Mouse (Mus musculus) spleen, adult 12 weeks (tissue): ENCODE data around the gene Apoa2.
"Not testable (repeated sequence)": the region's sequence is repeated elsewhere in the genome, so short reads cannot be mapped to it uniquely, and the experiment has no call there.

Source experiments
- DNase-seq: peaks from one replicate; pipeline ENCODE4 v3.0.0; 2022; ENCODE audit warnings: low spot score

Gene Apoa2

GRCm38 (mm10) chr1:171235791-171236190 lies 10.9 kb downstream of the Apoa2 start:
- DNase-seq = no peak

GRCm38 (mm10) chr1:171237438-171237837 lies 12.6 kb downstream of the Apoa2 start:
- DNase-seq = no peak

DNA sequence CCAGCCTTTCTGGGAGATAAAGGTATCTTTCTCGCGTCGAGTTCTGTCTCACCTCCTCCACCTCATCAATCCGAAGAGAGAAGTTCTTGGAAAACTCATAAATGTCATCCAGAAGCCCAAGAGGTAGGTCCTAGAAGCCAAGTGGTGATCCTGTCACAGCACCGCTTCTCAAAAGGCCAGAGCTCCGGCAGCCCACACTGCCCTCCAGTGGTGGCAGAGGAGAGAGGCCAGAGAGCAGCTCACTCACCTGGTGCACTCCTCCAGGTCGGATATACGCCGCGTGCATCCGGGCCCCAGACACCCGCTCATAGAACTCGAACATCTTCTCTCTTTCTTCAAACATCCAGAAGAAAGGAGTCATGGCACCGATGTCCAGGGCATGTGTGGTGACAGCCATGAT lies 13.6 kb downstream of the Apoa2 start:
- DNase-seq = peak; percentile 34

DNA sequence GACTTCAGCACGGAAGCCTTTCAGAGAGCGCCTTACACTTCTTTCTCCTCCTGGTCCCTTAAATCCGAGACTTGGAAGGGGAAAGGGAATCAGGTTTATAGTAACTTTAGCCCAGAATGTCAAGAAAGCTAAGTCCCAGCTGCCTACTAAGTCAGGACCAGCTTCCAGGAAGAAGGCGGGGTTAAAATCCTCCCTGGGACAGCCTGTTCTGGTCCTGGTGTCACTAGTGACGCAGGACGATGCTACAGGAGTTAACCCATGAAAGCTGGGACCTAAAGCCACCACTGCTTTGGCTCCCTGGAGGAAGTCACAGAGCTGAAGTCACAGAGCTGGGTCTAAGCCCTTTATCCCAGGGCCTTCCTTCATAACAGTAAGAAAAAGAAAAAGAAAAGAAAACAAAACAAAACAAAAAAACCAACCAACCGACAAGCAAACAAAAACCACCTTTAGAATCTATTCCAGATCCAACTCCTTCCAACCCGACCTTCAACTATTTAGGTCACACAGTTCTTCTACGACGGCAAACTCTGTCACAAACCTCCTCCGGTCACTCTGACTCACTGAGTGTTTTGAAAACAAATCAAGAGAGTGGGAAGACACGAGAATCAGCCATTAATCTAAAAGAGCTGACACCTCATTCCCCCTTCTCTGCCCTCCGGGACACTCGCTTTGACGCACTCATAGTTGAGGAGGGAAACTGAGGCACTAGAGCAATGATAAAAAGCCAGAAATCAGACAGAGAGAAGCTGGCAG lies 15.3 kb downstream of the Apoa2 start:
- no peak for DNase-seq

DNA sequence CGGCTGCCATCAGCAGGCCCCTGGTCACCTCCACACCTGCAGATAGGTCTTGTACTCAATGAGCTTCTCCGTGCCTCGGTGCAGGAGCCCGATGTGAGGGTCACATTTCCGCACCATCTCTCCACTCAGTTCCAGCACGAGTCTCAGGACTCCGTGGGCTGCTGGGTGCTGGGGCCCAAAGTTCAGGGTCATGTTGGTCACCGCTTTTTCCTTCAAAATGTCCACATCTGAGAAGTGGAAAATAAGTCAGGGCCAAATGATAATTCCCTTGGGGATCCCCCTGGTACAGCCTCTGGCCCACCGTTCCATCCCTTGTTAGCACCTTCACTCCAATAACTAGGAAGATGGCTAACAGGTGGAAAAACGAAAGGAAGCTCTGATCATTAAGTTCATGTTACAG lies 16.1 kb downstream of the Apoa2 start:
- DNase-seq = no peak

DNA sequence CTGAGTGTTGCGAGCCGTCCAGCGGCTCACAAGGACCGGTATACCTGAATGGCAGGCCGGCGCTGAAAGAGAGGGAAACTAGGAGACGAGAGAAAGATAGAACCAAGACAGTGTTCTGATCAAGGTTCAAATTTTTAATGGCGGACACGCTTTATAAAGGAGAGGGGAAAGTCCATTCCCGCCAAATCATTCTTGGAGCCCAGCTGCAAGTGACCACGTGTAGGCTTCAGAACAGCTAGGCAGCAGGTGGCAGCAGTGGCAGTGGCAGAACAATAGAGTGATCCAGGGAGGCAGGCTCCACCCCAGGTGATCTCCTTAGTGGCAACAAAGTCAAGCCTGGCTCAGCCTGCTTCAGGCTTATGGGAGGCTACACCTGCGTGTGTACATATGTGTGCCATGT lies 17.1 kb downstream of the Apoa2 start:
- not testable (repeated sequence) for DNase-seq

DNA sequence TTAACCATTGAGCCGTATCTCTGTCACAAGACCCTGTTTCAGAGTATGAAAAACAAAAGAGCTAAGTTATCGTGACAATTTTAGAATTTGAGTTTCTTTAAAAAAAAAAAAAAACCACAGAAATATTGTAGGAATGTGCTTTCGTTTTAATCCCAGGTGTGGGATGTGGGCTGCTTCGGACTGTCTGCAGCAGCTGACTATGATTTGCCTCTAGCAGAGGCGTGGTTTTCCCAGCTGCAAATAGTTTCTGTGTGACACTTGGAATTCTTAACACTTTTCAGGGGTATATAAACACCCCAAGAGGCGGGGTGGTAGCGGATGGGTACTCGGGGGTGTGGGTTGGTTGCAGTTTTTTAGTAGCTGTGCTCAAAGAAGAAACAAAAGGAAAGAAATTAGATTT lies 20.5 kb downstream of the Apoa2 start:
- no peak for DNase-seq

DNA sequence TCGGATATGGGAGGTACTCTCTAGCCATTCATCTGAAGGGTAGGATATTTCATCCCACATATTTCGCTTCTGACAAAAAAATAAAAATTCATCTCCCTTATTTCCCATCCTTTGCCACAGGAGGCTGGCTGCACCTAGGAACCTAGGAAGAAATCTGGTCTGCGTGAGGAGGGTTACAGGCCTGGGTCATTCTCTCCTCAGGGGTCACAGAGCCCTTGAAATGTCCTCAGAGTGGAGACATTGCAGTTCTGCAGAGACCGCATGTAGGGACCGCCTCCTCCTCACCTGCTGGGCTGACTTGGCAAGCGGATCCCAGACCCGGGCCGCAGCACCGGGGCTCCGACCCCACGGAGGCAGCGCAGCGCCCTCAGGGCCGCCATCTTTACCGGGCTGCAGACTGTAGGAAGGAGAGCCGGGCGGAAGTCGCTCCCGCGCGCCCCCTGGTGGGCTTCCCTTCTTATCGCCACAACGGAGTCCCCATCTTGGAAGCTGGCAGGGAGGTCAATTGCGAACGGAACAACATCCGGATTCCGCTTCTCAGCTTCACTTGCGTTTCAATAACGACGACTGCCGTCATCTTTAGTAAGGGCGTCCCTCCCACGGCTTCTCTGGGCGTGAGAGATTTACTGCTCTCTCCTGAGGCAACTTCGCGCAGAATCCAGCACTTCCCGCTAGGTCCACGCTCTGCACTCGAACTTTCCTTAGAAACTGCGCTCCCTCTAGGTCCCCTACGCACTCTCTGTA lies 22.0 kb downstream of the Apoa2 start:
- DNase-seq = peak; percentile 93

GRCm38 (mm10) chr1:171247453-171247841 lies 22.6 kb downstream of the Apoa2 start:
- DNase-seq = no peak

DNA sequence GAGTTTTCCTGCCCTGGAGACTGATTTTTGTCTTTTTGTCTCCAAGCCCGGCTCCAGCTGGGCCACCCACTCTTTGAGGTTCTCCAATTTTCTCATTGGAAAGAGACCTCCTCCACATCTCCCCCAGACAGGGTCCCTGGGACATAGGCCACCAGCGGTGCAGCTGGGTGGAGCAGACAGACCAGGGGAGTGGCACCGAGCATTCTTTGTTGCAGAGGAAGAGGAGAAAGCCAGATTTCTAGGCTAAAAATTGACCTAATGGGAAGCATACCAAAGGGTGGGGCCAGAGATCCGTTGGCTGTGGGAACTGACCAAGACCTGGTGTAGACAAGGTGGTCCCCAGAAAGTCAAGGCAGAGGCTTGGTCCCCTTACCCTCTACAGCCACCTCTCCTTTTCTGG lies 23.1 kb downstream of the Apoa2 start:
- DNase-seq = no peak

DNA sequence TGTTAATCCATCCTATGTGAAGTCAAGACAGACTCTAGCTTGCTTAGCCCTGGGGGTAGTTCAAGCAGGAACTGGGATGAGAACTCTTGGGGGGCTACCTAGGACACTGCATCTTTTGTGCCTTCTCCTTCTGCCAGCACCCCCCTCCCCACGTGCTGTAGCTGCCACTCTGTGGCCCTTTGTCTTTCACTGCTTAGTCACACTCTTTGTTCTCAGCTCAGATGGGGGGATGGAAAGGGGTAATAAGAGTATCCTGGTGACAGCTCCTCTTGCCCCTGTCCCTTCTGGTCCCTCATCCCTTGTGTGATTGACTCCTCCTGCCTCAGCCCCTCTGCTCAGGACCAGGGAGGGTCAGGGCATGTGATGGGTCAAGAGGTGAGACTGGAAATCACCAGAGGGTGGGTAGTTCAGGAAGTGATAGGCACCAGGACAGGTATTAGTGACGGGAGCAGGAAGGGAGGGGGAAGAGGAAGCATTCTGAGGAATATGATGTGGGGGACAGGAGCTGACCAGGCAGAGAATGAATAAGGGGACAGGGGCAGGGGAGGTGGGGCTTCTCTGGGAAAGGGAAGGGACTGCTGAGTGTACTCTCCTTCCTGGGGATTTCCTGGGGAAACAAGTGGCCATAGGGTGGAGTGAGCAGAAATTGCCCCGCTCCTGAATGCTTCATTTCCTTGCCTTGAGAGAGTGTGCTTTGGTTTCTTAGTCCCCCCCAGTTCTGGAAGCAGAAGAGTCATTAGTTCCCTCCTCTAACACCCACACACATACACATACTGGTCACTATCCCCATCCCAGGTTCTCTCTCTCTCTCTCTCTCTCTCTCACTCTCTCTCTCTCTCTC lies 23.8 kb downstream of the Apoa2 start:
- DNase-seq = no peak

DNA sequence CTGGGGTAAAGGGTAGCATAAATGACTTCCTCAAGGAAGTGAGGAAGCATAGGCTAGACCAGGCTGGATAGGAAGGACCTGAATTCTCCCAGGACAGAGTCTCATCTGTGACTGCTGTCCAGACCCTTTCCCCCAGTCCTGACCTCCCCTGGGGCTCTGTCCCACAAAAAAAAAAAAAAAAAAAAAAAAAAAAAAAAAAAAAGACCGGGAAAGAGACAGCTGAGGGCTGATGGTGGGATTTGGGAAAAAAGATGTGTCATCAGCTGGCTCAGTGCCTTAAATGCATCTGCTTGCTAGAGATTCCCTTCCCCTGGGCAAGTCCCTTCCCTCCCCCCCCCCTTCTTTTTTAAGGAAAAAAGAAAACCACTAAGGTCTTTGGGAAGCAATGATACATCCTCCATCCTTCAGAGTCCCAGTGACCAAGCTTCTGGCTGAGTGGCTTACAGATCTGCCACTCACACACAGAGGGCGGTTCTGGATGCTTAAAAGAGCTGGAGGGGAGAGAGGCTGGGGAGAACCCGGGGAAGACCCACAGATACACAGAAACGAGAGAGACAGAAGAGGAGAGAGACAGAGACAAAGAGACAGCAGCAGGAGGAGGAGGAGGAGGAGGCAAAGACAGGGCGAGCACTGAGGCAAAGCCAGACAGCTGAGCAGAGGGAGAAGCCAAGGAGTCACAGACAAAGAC lies 25.2 kb downstream of the Apoa2 start, which contains the start of gene Adamts4:
Gene Adamts4, plus strand, starts transcription at position 509 of the 688 bp plus-strand sequence.
- DNase-seq = no peak

DNA sequence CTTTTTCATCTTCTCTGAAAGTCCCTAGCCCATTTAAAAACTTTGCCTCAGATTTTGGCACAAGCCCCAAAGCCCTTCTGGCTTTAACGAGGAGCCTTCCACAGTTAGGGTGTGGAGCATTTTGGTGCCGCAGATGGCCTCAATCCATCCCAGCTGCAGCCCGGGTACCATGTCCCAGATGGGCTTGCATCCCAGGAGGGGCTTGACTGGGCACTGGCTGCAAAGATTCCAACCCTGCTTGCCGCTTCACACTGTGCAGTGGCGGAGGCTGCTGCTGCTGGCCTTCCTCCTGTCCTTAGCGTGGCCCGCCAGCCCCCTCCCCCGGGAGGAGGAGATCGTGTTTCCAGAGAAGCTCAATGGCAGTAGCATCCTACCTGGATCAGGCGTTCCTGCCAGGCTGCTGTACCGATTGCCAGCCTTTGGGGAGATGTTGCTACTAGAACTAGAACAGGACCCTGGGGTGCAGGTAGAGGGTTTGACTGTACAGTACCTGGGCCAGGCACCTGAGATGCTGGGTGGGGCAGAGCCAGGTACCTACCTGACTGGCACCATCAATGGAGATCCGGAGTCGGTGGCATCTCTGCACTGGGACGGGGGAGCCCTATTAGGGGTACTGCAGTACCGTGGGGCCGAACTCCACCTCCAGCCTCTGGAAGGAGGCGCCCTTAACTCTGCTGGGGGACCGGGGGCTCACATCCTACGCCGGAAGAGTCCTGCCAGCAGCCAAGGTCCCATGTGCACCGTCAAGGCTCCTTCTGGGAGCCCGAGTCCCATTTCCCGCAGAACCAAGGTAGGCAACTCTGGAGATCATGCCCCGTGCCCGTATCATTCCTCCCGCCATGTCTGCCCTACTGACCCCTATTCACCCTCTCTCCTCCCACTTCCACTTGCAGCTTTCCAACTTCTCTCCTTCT lies 26.1 kb downstream of the Apoa2 start, which contains the start of gene Ndufs2:
Gene Ndufs2, minus strand, starts transcription at position 709 of the 914 bp plus-strand sequence.
- no peak for DNase-seq

DNA sequence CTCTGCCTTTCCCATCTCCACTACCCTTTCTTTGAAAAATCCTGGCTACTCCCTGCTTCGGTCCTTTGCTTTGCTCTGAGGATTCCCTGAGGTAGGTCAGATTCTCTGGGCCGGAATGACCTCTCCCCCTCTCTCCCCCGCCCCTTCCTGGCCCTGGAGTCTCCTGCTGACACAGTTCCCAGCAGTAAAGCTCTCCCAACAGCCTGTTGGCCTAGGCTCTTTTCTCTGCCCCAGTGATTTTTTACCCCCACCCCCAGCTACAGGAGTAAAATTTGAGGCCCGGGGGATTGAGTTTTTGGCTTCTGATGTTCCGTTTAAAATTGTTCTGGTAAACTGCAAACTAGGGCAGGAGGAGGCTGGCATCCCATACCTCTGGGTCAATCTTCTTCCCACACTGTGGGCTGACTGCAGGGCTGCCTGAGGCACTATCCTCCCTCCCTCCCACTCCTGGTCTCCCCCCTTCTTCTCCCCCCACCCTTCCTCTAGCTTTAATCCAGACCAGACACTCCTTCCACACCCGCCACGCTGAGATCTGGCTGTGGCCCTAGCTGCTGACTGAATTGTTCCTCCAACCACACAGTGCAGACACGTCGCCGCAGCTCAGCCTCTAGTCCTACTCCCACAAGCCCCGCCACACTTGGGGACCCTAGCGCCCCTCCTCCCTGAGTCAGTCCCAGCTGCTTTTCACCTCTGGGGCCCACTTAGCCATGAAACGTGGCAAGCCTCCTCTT lies 26.9 kb downstream of the Apoa2 start:
- DNase-seq = no peak

DNA sequence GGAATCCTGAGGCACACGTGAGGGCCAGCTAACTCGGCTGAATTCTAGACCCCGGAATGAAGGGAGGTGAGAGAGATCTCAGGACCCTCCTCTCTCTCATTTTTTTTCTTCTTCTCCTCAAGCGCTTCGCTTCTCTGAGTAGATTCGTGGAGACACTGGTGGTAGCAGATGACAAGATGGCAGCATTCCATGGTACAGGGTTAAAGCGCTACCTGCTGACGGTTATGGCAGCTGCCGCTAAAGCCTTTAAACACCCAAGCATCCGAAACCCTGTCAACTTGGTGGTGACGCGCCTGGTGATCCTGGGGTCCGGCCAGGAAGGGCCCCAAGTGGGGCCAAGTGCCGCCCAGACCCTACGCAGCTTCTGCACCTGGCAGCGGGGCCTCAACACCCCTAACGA lies 27.6 kb downstream of the Apoa2 start:
- no peak for DNase-seq

DNA sequence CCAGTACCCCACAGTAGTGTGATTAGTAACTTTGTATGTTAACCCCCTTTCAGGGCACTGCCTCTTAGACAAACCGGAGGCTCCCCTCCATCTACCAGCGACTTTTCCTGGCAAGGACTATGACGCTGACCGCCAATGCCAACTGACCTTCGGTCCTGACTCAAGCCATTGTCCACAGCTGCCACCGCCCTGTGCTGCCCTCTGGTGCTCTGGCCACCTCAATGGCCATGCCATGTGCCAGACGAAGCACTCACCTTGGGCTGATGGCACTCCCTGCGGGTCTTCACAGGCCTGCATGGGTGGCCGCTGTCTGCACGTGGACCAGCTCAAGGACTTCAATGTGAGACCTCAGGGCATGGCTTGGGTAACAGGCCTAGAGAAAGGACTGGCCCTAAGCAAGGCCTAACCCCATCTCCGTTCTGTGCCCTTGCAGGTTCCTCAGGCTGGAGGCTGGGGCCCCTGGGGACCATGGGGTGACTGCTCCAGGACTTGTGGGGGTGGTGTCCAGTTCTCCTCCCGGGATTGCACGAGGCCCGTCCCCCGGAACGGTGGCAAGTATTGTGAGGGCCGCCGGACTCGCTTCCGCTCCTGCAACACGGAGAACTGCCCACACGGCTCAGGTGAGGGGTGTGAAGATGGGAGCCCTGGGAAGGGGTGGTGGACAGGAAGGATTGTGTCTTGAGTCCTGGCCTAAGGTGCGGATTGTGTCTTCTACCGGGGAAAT lies 31.4 kb downstream of the Apoa2 start:
- DNase-seq = no peak

- peak; percentile 32 for DNase-seq
These were observed 32.2 kb downstream of the Apoa2 start for GRCm38 (mm10) chr1:171256937-171257548.

DNA sequence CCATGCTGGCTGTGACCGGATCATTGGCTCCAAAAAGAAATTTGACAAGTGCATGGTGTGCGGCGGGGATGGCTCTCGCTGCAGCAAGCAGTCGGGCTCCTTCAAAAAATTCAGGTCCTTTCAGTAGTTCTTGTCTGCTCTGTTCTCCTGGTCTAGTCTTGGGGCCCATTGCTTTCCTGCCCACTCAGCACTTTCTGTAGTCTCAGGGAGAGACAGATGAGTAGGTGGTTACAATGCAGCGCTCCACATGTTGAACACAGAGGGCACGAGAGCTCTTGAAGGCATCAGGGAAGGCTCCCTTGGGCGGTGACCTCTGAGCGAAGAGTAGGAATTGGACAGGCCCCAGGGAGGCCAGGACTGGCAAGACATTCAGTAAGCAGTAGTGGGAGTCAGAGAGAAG lies 32.9 kb downstream of the Apoa2 start:
- DNase-seq = no peak

DNA sequence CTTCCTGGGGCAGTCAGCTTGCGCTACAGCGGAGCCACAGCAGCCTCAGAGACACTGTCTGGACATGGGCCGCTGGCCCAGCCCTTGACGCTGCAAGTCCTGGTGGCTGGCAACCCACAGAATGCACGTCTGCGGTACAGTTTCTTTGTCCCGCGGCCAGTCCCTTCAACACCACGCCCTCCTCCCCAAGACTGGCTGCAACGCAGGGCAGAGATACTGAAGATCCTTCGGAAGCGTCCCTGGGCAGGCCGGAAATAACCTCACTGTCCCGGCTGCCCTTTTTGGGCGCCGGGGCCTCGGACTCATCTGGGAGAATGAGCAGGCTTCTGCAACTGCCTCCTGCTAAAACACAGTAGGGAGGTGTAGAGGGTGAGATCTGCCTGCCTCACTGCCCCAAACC lies 34.1 kb downstream of the Apoa2 start:
- no peak for DNase-seq
